Mouse (Mus musculus): ENCODE results near the gene Tmod3. TPM values are rescaled to one million over a fixed set of nuclear protein-coding genes. Genes with fewer than 3 reads are reported as not detected.

Gene Tmod3
- total RNA-seq, 2 experiments from 2014 or later, result 65.4 to 68.9 TPM

Other genes starting within 250 kb of the Tmod3 start
- gene Bcl2l10, start 211.9 kb downstream of the Tmod3 start, total RNA-seq (2021), result not detected
- gene Mapk6, start 149.7 kb downstream of the Tmod3 start, total RNA-seq (2021), result 10 to 100 TPM; 24.8 to 29.1 TPM
- gene Leo1, start 118.1 kb downstream of the Tmod3 start, total RNA-seq (2021), result 10 to 100 TPM; 11.3 to 15.0 TPM
- gene Tmod2, start 51.7 kb upstream of the Tmod3 start, total RNA-seq (2021), result 1 to 10 TPM; 3.8 to 4.8 TPM
- 1 to 10 TPM; 7.6 to 10.0 TPM for gene Lysmd2, start 66.1 kb upstream of the Tmod3 start, total RNA-seq (2021)
- under 1 TPM in 1 of 2 experiments, not detected in 1; 0.64 TPM for gene Scg3, start 124.4 kb upstream of the Tmod3 start, total RNA-seq (2021)
- under 1 TPM; 0.67 to 0.79 TPM for gene Bmp5, start 215.7 kb upstream of the Tmod3 start, total RNA-seq (2021)

Measured in heart, postnatal 36 days (tissue).